Mouse (Mus musculus) C3H10T1/2 (cell line): ENCODE data around the gene Vmn2r2. TPM values are rescaled to one million over a fixed set of nuclear protein-coding genes. Genes with fewer than 3 reads are reported as not detected.

Source experiments
- polyA plus RNA-seq, 2 experiments: library from polyadenylated mRNA; unstranded; fragments of >200 nt; fragmentation: generic; extraction: Trizol; gene quantifications; one replicate each; pipeline ENCODE4 v1.2.1; 2012; ENCODE audit warnings: missing spikeins in 2 of 2

The Vmn2r2 gene
- not detected for polyA plus RNA-seq

GRCm38 (mm10) chr3:64141878-64142508 is at the start of gene Vmn2r2:
Vmn2r2 (minus strand) TSS chr3:64141928.

GRCm38 (mm10) chr3:64081247-64081646 is 60.5 kb downstream of the Vmn2r2 start, which contains the start of gene Vmn2r1:
Vmn2r1 (plus strand) TSS chr3:64081547.

Other genes with a start within 250 kb of the Vmn2r2 start
- under 1 TPM; 0.02 to 0.27 TPM for gene Plch1, start 242.5 kb downstream of the Vmn2r2 start, polyA plus RNA-seq
- gene E130311K13Rik, start 212.5 kb downstream of the Vmn2r2 start, polyA plus RNA-seq: 1 to 10 TPM in 1 of 2 experiments, under 1 TPM in 1; 0.32 to 8.0 TPM
- gene Slc33a1, start 177.2 kb downstream of the Vmn2r2 start, polyA plus RNA-seq: 1 to 10 TPM in 1 of 2 experiments, under 1 TPM in 1; 0.61 to 7.3 TPM
- 1 to 10 TPM; 1.6 to 5.1 TPM for gene Gmps, start 165.8 kb downstream of the Vmn2r2 start, polyA plus RNA-seq
- gene Vmn2r1, start 60.4 kb downstream of the Vmn2r2 start, polyA plus RNA-seq: under 1 TPM in 1 of 2 experiments, not detected in 1; 0.06 TPM
- gene Vmn2r3, start 147.8 kb upstream of the Vmn2r2 start, polyA plus RNA-seq: under 1 TPM in 1 of 2 experiments, not detected in 1; 0.05 TPM